Mouse (Mus musculus) left cerebral cortex, adult 11 months (tissue): ENCODE measurements around the gene Tuba1b.

Experiments used
- DNase-seq: peaks from one replicate; pipeline ENCODE4 v3.0.0; 2022; ENCODE audit warnings: low spot score

The Tuba1b gene

DNA sequence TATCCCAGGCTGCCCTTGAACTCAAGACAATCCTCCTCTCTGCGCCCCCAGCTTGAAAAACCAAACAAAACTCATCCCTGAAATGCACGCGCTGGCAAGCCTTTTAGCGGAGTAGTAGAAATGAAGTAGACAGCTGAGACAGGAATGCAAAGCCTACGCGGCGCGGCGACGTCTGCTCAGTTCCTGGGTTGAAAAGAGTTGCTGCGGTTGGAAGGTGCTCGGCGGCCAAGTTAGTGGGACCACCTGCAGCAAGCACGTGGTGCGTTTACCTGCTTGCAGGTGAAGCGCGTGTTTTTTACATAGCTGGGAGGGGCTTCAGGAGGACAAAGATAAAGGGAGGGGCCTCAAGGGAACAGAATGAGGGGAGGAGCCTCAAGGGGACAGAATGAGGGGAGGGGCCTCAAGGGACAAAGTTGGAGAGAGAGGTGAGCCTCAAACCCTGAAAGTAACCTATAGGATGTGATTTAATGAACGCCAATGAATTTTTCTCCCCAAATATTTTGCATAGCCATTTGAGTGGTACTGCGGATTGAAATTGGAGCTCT lies 43.1 kb downstream of the Tuba1b start:
- no peak for DNase-seq

DNA sequence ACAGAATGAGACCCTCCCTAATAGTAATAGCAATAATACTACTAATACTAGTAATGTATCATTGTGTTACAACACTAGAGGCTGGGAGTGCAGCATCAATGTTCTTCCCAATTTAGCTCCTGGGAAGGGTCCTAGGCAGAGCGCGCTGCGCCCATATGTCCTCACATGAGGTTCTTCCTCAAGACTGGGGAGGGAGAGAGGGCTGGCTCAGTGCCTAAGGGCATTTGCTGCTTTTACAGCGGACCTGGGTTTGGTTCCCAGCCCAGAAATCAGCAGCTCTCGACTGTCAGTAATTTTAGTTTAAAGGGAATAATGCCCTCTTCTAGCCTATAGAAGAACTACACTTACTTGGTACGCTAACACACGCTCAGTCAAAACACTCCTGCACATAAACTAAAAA lies 46.8 kb downstream of the Tuba1b start:
- no peak for DNase-seq

DNA sequence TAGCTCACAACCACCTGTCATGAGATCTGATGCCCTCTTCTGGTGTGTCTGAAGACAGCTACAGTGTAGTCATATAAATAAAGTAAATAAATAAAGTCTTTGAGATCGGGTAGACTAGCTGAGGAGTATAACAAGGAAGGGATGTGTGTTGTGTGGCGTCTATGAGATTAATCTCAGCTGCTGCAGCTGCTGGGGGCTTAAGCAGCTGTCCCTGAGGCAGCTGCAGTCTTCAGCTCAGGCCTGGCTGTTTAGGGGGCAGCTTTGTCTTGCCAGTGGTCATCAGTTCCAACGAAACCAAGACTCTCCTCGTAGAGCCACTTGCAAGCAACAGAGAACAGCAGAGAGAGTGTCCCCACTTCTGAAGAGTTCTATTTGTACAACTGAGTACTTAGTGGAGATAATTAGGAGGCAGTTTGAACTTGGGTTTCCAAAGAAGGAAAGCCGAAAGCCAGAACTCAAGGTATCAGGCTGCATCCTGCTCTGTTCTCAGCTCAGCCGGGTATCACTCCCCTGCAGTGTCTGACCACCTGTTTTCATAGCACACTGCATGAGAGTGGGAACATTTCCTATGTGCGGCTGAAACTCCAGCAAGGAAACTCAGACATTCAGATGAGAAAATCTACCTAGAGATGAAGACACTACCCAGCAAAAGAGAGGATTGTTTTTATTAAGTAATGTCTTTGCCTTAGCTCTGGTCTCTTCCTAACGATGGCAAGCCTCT lies 47.5 kb downstream of the Tuba1b start:
- DNase-seq: no peak

DNA sequence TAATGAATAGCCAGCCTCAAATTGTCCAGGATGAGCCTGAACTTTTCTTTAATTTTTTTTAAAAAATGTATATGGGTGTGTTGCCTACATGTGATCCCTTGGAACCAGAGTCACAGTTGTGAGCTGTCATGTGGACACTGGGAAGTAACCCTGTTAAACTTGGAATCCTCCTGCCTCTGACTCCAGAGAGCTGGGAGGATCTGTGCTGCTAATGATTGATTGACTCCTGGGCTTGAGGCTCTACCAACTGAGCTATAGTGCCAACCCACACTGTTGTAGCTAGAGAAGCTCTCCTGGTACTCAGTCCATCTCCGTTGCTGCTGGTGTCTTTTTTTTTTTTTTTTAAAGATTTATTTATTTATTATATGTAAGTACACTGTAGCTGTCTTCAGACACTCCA lies 50.3 kb downstream of the Tuba1b start:
- DNase-seq: no peak

DNA sequence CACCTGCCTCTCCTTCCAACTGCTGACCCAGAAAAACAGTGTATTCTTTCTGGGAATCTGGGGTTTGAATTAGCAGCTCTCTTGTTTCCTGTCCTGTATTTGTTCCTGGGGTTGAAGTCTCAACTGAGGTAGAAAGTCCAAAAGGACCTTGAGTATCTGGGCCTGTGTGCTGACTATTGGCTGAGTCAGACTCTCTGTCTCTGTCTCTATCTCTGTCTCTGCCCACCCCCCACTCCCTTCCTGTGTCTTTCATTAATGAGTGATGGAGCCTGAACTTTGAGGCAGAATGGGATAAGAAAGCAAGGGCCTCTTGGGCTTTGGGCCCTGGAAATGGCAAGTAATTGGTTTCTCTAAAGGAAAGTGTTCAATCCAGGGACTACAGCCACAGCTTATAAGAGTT lies 50.7 kb downstream of the Tuba1b start:
- no peak for DNase-seq

DNA sequence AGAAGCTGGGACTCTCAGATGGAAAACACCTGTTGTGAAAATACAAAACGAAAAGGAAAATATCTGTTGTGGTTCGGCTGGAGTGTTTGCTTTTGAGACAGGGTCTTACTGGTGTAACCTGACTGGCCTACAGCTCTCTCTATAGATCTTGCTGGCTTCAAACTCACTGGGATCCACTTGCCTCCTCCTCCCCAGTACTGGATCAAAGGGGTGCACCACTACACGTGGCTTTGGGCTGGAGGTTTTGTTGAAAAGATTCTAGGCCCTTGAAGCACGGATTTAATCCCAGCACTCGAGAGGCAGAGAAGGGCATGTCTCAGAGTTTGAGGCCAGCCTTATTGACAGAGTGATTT lies 52.7 kb downstream of the Tuba1b start:
- DNase-seq: no peak
